Mouse (Mus musculus) splenic B cell, adult 2 months (primary cell): ENCODE results near the gene Smim4.

Experiments used
- DNase-seq: peaks from one replicate; pipeline ENCODE4 v3.0.0-alpha.2; 2011; ENCODE audit warnings: low read depth, low spot score
- H3K27me3 ChIP-seq: 2 replicates; pipeline ENCODE4 v1.6.1; 2012; ENCODE audit warnings: mild to moderate bottlenecking, low read length, moderate library complexity, mixed read lengths; ENCODE audit not compliant: control insufficient read depth, poor library complexity, insufficient read depth, severe bottlenecking
- H3K36me3 ChIP-seq: 2 replicates; pipeline ENCODE4 v1.6.1; 2012; ENCODE audit warnings: mild to moderate bottlenecking, low read length, moderate library complexity, mixed read lengths; ENCODE audit not compliant: control insufficient read depth, poor library complexity, insufficient read depth, severe bottlenecking

Gene Smim4

GRCm38 (mm10) chr14:31128826-31129219 is at the start of gene Smim4:
TSS of gene Smim4 (minus strand) at chr14:31128956.
- H3K36me3 ChIP-seq: peaks cover 2% of the 10 kb centered on the region; the same call in 1 of the 2 replicates
- H3K27me3 ChIP-seq: no peaks in the 10 kb centered on the region
- DNase-seq: peak; percentile 99

DNA sequence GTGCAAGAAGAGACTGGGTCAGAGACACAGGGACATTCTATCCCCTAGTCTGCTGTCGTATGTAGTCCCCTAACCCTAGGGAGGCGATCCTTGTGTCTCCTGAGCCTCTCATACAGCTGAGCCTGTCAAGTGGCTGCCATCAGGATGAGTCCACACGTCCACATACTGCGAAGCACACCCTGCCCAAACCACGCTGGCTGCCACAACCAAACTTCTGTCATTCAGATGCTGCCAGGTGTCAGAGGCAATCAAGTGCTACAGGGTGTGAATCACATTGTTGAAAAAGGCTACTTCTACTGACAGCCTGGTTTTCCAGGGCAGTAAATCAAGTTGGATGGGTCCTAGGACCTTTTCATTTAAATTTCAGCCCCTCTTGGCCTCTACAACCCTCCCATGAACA is 49.0 kb upstream of the Smim4 start:
- no peak for DNase-seq
- Histone ChIP-seq H3K36me3 (peaks cover 14% of the 10 kb centered on the region), H3K27me3 (no peaks in the 10 kb centered on the region)

- no peak for DNase-seq
- Histone ChIP-seq H3K36me3 (peaks cover 16% of the 10 kb centered on the region), H3K27me3 (no peaks in the 10 kb centered on the region)
These were observed 48.5 kb upstream of the Smim4 start for GRCm38 (mm10) chr14:31177287-31177686.

- Histone ChIP-seq H3K27me3 (no peaks in the 10 kb centered on the region), H3K36me3 (peaks cover 21% of the 10 kb centered on the region)
- DNase-seq: no peak
These were observed 44.8 kb upstream of the Smim4 start for GRCm38 (mm10) chr14:31173537-31173936.

- Histone ChIP-seq H3K27me3 (no peaks in the 10 kb centered on the region), H3K36me3 (peaks cover 21% of the 10 kb centered on the region)
- no peak for DNase-seq
These were observed 44.2 kb upstream of the Smim4 start for GRCm38 (mm10) chr14:31172781-31173455.

DNA sequence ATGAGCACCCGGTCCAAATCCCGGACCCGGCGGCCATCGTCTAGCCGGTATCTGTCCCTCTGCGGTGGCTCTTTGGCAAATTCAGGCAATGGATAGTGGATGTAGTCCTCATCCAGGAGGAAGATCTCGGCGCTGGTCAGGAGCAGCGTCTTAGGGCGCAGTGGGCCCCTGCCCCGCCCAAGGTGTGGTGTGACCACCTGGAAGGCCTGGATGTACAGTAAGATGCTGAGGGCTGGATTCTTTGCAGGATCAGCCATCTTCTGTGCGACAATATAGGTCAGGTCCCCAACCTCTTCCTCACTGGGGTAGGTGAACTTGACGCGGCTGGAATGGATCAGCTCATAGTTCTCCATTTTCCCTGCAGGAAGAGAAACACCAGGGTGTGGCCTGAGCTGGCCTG is 43.1 kb upstream of the Smim4 start:
- no peak for DNase-seq
- Histone ChIP-seq H3K27me3 (no peaks in the 10 kb centered on the region), H3K36me3 (peaks cover 18% of the 10 kb centered on the region)

- H3K36me3 ChIP-seq: peaks cover 16% of the 10 kb centered on the region
- no peaks in the 10 kb centered on the region for H3K27me3 ChIP-seq
- no peak for DNase-seq
These were observed 42.6 kb upstream of the Smim4 start for GRCm38 (mm10) chr14:31171386-31171785.

GRCm38 (mm10) chr14:31170963-31171362 is 42.2 kb upstream of the Smim4 start:
- Histone ChIP-seq H3K36me3 (peaks cover 16% of the 10 kb centered on the region), H3K27me3 (no peaks in the 10 kb centered on the region)
- DNase-seq: no peak

- H3K27me3 ChIP-seq: no peaks in the 10 kb centered on the region
- peak; percentile 22 for DNase-seq
These were observed 40.8 kb upstream of the Smim4 start for GRCm38 (mm10) chr14:31169508-31169907.

GRCm38 (mm10) chr14:31168425-31168824 is 39.7 kb upstream of the Smim4 start, which contains the start of gene Stab1:
TSS of gene Stab1 (minus strand) at chr14:31168641.
- DNase-seq: no peak
- H3K27me3 ChIP-seq: no peaks in the 10 kb centered on the region

More at GRCm38 (mm10) chr14:31169508-31169907, 40.8 kb upstream of the Smim4 start:
- H3K36me3 ChIP-seq: peaks cover 14% of the 10 kb centered on the region

GRCm38 (mm10) chr14:31166827-31167226 is 38.1 kb upstream of the Smim4 start:
- Histone ChIP-seq H3K27me3 (no peaks in the 10 kb centered on the region), H3K36me3 (peaks cover 7% of the 10 kb centered on the region)
- no peak for DNase-seq

More at GRCm38 (mm10) chr14:31168425-31168824, 39.7 kb upstream of the Smim4 start, which contains the start of gene Stab1:
- peaks cover 13% of the 10 kb centered on the region for H3K36me3 ChIP-seq

DNA sequence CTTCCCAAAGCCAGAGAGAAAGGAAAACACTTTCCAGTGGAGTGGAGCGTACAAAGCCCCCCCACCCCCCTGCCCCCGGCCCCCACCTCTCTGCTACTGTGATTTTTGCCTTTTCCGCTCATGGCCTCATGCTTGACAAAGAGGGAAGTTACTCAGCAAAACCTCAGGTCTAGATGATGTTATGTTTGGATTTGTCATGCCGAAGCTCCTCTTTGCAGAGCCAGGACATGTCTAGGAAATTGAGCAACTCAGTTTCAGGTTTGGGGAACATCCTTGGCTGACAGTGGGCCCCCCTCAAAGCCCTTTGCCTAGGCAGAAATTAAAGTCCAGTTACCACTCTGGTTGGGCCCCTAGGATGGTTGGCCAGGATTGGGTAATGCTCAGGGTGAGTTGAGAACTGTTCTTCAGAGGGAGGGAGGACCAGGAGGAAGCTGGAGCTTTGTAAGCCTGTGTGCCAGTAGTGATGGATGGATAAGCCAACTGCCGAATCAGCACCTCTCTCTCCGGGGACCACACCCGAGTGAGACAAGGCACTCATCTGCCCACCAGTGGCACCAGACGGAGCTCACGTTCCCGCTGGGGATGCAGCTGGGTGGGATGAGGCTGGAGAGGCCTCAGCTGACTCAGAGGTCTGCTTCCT is 37.4 kb upstream of the Smim4 start:
- DNase-seq: no peak
- Histone ChIP-seq H3K36me3 (peaks cover 1% of the 10 kb centered on the region), H3K27me3 (no peaks in the 10 kb centered on the region)

DNA sequence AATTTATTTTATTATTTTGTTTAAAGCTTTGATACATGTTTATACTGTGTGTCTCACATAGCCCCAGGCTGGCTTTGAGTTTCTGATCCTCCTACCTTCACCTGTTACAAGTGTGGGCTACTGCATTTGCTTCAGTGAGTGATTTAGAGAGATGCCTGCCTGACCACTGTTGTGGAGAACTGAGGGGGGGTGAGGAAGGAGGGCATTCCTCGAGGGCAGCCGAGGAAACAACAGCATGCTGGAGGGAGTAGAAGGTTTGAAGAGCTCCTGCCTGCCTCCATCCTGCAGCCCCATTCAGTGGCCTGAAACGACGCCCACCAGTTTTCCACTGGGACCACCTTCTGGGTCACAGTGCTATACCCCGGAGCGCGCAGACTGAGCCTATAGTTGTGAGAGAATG is 36.7 kb upstream of the Smim4 start:
- no peak for DNase-seq

GRCm38 (mm10) chr14:31165010-31165409 is 36.3 kb upstream of the Smim4 start:
- no peak for DNase-seq
- H3K36me3 ChIP-seq: no peaks in the 10 kb centered on the region
- H3K27me3 ChIP-seq: no peaks in the 10 kb centered on the region

More for the DNA sequence above, 36.7 kb upstream of the Smim4 start:
- Histone ChIP-seq H3K27me3 (no peaks in the 10 kb centered on the region), H3K36me3 (no peaks in the 10 kb centered on the region)

GRCm38 (mm10) chr14:31164067-31164466 is 35.3 kb upstream of the Smim4 start:
- H3K36me3 ChIP-seq: no peaks in the 10 kb centered on the region
- no peak for DNase-seq
- no peaks in the 10 kb centered on the region for H3K27me3 ChIP-seq
